Mouse (Mus musculus) forebrain, embryonic 13.5 days (tissue): ENCODE measurements around the gene Syt8. TPM values are rescaled to one million over a fixed set of nuclear protein-coding genes. Genes with fewer than 3 reads are reported as not detected.

Experiments used
- ATAC-seq: fragments of 200-750 bp; cut with Nextera tagmentation; 2 replicates; pipeline ENCODE4 v1.8.0; 2017
- H3K27ac ChIP-seq: fragments of 300-500 bp; sonication (generic); 2 replicates; pipeline ENCODE4 v1.5.1; 2015; ENCODE audit warnings: inconsistent platforms, mild to moderate bottlenecking, moderate library complexity
- H3K27me3 ChIP-seq: fragments of 300-500 bp; sonication (generic); 2 replicates; pipeline ENCODE4 v1.6.1; 2015; ENCODE audit warnings: mild to moderate bottlenecking, inconsistent platforms
- H3K36me3 ChIP-seq: fragments of 300-500 bp; sonication (generic); 2 replicates; pipeline ENCODE4 v1.6.1; 2015; ENCODE audit warnings: mild to moderate bottlenecking, inconsistent platforms; ENCODE audit not compliant: poor library complexity, severe bottlenecking
- H3K4me1 ChIP-seq: fragments of 300-500 bp; sonication (generic); 2 replicates; pipeline ENCODE4 v1.6.1; 2015; ENCODE audit warnings: inconsistent platforms
- H3K4me2 ChIP-seq: fragments of 300-500 bp; sonication (generic); 2 replicates; pipeline ENCODE4 v1.6.1; 2015; ENCODE audit warnings: inconsistent platforms, mild to moderate bottlenecking, moderate library complexity
- H3K4me3 ChIP-seq: fragments of 300-500 bp; sonication (generic); 2 replicates; pipeline ENCODE4 v1.5.1; 2015; ENCODE audit warnings: mild to moderate bottlenecking, inconsistent platforms
- H3K9ac ChIP-seq: fragments of 300-500 bp; sonication (generic); 2 replicates; pipeline ENCODE4 v1.6.1; 2015; ENCODE audit warnings: mild to moderate bottlenecking, inconsistent platforms
- H3K9me3 ChIP-seq: fragments of 300-500 bp; sonication (generic); replicated peaks from 2 replicates; pipeline ENCODE4 v1.6.1; 2016; ENCODE audit warnings: inconsistent platforms
- WGBS: fragments of 180-500 bp; shearing (Covaris S2); methylation state at CpG from one replicate; pipeline ENCODE4 v1.1.7; 2015; 5-methylcytosine and 5-hydroxymethylcytosine counted together
- polyA plus RNA-seq: library from polyadenylated mRNA; unstranded; fragments of >200 nt; fragmentation: Nextera tagmentation; extraction: Ambion mirVana; gene quantifications from 2 replicates; pipeline ENCODE4 v1.2.1, GENCODE M21; 2015

Gene Syt8
- polyA plus RNA-seq, 1 experiment from 2014 or later: not detected

DNA sequence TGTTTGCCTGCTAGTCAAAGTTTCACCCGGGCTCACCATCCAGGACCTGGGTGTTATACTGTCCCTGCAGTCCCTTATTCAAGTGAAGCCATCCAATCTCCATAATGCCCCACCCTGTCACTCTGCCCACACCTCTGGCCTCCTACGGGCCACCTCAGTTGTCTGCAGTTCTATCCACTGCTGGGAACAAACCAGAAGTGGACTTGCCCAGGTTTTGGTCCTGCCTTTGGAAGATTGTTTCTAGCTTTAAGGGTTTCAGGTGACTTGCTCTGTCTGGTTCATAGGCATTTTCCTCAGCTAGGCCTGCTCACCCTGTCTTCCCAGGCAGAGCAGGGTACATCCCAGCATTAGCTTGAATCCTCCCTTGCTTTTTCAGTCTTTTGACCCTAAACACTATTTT is 20.6 kb downstream of the Syt8 start:
- Histone ChIP-seq H3K9me3 (no peaks in the 10 kb centered on the region), H3K4me2 (no peak overlapping the region), H3K4me3 (no peak overlapping the region), H3K36me3 (no peaks in the 10 kb centered on the region), H3K27ac (no peak overlapping the region), H3K9ac (no peak overlapping the region), H3K27me3 (no peaks in the 10 kb centered on the region), H3K4me1 (peaks cover 22% of the 10 kb centered on the region)
- no peak for ATAC-seq
- WGBS: 53% methylated on average over 2 of the region's 2 CpGs

GRCm38 (mm10) chr7:142456806-142457205 is 22.2 kb downstream of the Syt8 start:
- H3K36me3 ChIP-seq: no peaks in the 10 kb centered on the region
- H3K4me3 ChIP-seq: no peak overlapping the region
- no peak overlapping the region for H3K9ac ChIP-seq
- peak overlapping the region; percentile 57 for H3K27ac ChIP-seq
- H3K9me3 ChIP-seq: no peaks in the 10 kb centered on the region
- H3K4me1 ChIP-seq: peaks cover 22% of the 10 kb centered on the region
- ATAC-seq: peak; percentile 4; the same call in 1 of the 2 replicates
- no peaks in the 10 kb centered on the region for H3K27me3 ChIP-seq
- WGBS: 81% methylated on average over 3 of the region's 3 CpGs
- no peak overlapping the region for H3K4me2 ChIP-seq

GRCm38 (mm10) chr7:142457227-142457811 is 22.7 kb downstream of the Syt8 start:
- no peaks in the 10 kb centered on the region for H3K27me3 ChIP-seq
- peaks cover 22% of the 10 kb centered on the region for H3K4me1 ChIP-seq
- H3K36me3 ChIP-seq: no peaks in the 10 kb centered on the region
- H3K4me2 ChIP-seq: no peak overlapping the region
- peak; percentile 79 for ATAC-seq
- no peaks in the 10 kb centered on the region for H3K9me3 ChIP-seq
- no peak overlapping the region for H3K4me3 ChIP-seq
- peak overlapping the region; percentile 60 for H3K27ac ChIP-seq
- WGBS: 16% methylated on average over 3 of the region's 3 CpGs
- no peak overlapping the region for H3K9ac ChIP-seq

DNA sequence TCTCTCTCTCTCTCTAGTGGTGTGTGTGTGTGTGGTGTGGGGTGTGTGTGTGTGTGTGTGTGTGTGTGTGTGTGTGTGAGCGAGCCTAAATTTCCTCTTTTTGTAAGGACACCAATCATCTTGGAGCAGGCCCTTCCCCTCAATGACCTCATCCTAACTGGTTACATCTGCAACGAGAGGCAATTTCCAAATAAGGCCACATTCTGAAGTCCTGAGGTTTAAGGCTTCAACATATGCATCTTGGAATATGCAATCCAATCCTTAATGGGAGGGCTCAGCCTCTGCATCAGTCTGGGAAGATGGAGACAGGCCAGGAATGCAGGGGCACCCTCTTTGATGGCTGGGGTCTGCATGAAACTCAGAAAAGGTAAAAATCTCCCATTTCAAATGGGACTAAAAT is 23.4 kb downstream of the Syt8 start:
- Histone ChIP-seq H3K4me1 (peaks cover 22% of the 10 kb centered on the region), H3K9me3 (no peaks in the 10 kb centered on the region), H3K4me2 (no peak overlapping the region), H3K27ac (peak overlapping the region; percentile 60), H3K36me3 (no peaks in the 10 kb centered on the region), H3K27me3 (no peaks in the 10 kb centered on the region), H3K4me3 (no peak overlapping the region), H3K9ac (no peak overlapping the region)
- WGBS: 30% methylated on average over 2 of the region's 2 CpGs
- no peak for ATAC-seq

GRCm38 (mm10) chr7:142458676-142459298 is 24.1 kb downstream of the Syt8 start:
- Histone ChIP-seq H3K36me3 (no peaks in the 10 kb centered on the region), H3K27me3 (no peaks in the 10 kb centered on the region), H3K4me3 (no peak overlapping the region), H3K9ac (no peak overlapping the region), H3K4me2 (no peak overlapping the region), H3K9me3 (no peaks in the 10 kb centered on the region), H3K4me1 (peaks cover 22% of the 10 kb centered on the region), H3K27ac (no peak overlapping the region)
- no peak for ATAC-seq
- 90% methylated on average over 5 of the region's 5 CpGs for WGBS

DNA sequence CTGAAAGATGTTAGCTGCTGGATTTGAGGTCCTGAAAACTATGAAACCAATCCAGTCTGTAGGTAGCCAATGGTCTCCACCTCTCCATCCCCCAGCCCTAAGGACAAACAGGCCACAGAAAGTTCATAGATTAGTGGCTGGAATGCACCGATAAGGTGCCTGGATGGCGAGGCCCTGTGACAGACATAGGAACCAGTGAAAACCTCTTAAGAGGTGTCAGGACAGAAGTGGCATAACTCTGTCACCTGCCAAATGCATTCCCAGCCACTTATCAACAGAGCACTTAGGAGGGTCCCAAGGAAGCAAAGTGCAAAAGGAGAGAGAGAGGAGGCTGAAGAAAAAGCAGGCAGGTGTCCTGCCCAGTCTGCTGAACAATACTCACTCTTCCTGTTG is 24.6 kb downstream of the Syt8 start:
- no peak overlapping the region for H3K4me3 ChIP-seq
- no peaks in the 10 kb centered on the region for H3K36me3 ChIP-seq
- no peak overlapping the region for H3K4me2 ChIP-seq
- no peak for ATAC-seq
- H3K27ac ChIP-seq: no peak overlapping the region
- peaks cover 22% of the 10 kb centered on the region for H3K4me1 ChIP-seq
- no peak overlapping the region for H3K9ac ChIP-seq
- H3K9me3 ChIP-seq: no peaks in the 10 kb centered on the region
- H3K27me3 ChIP-seq: no peaks in the 10 kb centered on the region
- WGBS: 89% methylated on average over 2 of the region's 2 CpGs

DNA sequence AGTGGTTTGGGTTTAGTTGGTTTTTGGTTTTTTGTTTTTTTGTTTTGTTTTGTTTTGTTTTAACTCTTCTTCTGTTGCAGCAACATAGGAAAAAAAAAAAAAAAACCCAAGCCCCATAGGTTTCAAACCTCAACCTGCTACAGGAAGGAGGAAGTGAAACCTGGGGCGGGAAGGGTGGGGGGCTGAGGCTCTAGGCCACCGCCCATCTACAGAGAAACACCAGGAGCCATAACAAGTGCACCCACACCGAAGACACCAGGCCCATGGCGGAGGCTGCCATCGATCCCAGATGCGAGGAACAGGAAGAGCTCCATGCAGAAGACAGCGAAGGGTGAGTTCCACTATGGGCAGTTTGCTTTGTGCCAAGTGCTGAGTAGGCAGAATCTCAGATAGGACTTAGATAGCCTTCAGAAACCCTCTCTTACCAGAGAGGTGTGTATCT is 26.0 kb downstream of the Syt8 start, which contains the start of gene Lsp1:
Gene Lsp1, plus strand, starts transcription at position 174 of the 442 bp plus-strand sequence.
- no peaks in the 10 kb centered on the region for H3K36me3 ChIP-seq
- H3K4me3 ChIP-seq: no peak within 1 kb of the TSS
- H3K4me1 ChIP-seq: peaks cover 19% of the 10 kb centered on the region
- H3K4me2 ChIP-seq: no peak within 1 kb of the TSS
- 97% methylated on average over 7 of the region's 7 CpGs for WGBS
- no peak within 1 kb of the TSS for H3K27ac ChIP-seq
- no peaks in the 10 kb centered on the region for H3K27me3 ChIP-seq
- H3K9me3 ChIP-seq: no peaks in the 10 kb centered on the region
- ATAC-seq: no peak
- H3K9ac ChIP-seq: no peak within 1 kb of the TSS

- Histone ChIP-seq H3K9me3 (no peaks in the 10 kb centered on the region), H3K9ac (no peak overlapping the region), H3K4me1 (peaks cover 18% of the 10 kb centered on the region), H3K4me3 (no peak overlapping the region), H3K27ac (no peak overlapping the region), H3K36me3 (no peaks in the 10 kb centered on the region), H3K4me2 (no peak overlapping the region), H3K27me3 (no peaks in the 10 kb centered on the region)
- ATAC-seq: no peak
- WGBS: 90% methylated on average over 2 of the region's 2 CpGs
These were observed 26.8 kb downstream of the Syt8 start for GRCm38 (mm10) chr7:142461446-142461845.

GRCm38 (mm10) chr7:142462190-142462589 is 27.5 kb downstream of the Syt8 start:
- no peak overlapping the region for H3K9ac ChIP-seq
- peaks cover 11% of the 10 kb centered on the region for H3K4me1 ChIP-seq
- ATAC-seq: no peak
- H3K4me3 ChIP-seq: no peak overlapping the region
- H3K4me2 ChIP-seq: no peak overlapping the region
- H3K27me3 ChIP-seq: no peaks in the 10 kb centered on the region
- no peaks in the 10 kb centered on the region for H3K36me3 ChIP-seq
- WGBS: 90% methylated on average over 6 of the region's 6 CpGs
- H3K9me3 ChIP-seq: no peaks in the 10 kb centered on the region
- H3K27ac ChIP-seq: no peak overlapping the region

GRCm38 (mm10) chr7:142462594-142463078 is 28.0 kb downstream of the Syt8 start:
- 81% methylated on average over 4 of the region's 4 CpGs for WGBS
- Histone ChIP-seq H3K4me2 (no peak overlapping the region), H3K27me3 (no peaks in the 10 kb centered on the region), H3K9me3 (no peaks in the 10 kb centered on the region), H3K4me1 (peaks cover 7% of the 10 kb centered on the region), H3K36me3 (no peaks in the 10 kb centered on the region), H3K9ac (no peak overlapping the region), H3K4me3 (no peak overlapping the region), H3K27ac (no peak overlapping the region)
- ATAC-seq: no peak

DNA sequence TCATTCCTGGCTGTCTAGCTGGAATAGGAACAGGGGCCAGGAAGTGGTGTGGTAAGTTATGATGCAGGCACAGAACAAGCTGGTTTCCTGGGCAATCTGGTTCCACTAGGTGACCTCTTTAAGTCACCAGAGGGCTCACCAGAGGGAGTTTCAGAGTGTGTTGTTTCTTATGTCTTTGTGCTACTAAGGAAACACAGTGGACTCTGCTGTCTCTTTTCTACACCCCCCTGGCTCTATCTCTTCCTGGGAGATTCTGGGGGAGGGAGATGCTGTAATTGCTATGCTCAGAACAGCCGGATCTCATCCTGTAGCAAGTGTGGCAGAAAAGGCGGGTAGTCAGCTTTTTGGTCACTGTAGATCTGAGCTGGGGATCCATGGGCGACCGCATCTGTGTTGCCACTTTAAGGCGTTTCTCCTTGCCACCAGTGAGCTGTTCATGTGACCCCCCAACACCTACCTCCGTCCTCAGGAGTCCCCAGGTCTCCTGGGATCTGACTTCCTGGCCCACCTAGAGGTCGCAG is 35.6 kb downstream of the Syt8 start:
- no peak for ATAC-seq
- Histone ChIP-seq H3K4me2 (no peak overlapping the region), H3K4me1 (peaks cover 23% of the 10 kb centered on the region), H3K27me3 (no peaks in the 10 kb centered on the region), H3K4me3 (no peak overlapping the region), H3K9ac (no peak overlapping the region), H3K9me3 (no peaks in the 10 kb centered on the region), H3K27ac (no peak overlapping the region), H3K36me3 (no peaks in the 10 kb centered on the region)
- 88% methylated on average over 7 of the region's 7 CpGs for WGBS

- Histone ChIP-seq H3K9ac (no peak overlapping the region), H3K4me2 (no peak overlapping the region), H3K4me3 (no peak overlapping the region), H3K4me1 (peaks cover 23% of the 10 kb centered on the region), H3K9me3 (no peaks in the 10 kb centered on the region), H3K27me3 (no peaks in the 10 kb centered on the region), H3K36me3 (no peaks in the 10 kb centered on the region), H3K27ac (no peak overlapping the region)
- WGBS: 29% methylated on average over 4 of the region's 4 CpGs
- ATAC-seq: no peak
These were observed 36.3 kb downstream of the Syt8 start for GRCm38 (mm10) chr7:142470808-142471413.
